In genomic region chr17:68754789-68755188, GRCm38 (mm10) we compare ENCODE assay signal across 14 mouse cellular contexts.
DNase-seq lines count a peak whose midpoint lies in the region.
"Had no signal": no experiment of that assay in that cellular context is flagged by ENCODE, and none has a peak within 500 bp of the region (broad histone marks: within the 10 kb centered on the region; RNA-seq: fewer than 3 reads in every experiment).

No protein-coding gene starts in this region.

- intact Hi-C loops in left cerebral cortex, postnatal 14 days (cut with DNase I), result loop anchor here (5.0 kb wide), 1 partner anchor 83 kb away; no protein-coding TSS in a partner anchor

- peak; percentile 46 to 51 for DNase-seq in frontal cortex, postnatal 36 days (ENCODE audit: low spot score in 2 of 2)
- DNase-seq in frontal cortex, postnatal 10 days (ENCODE audit: low spot score in 2 of 2), result no peak
- peak; percentile 30 to 41 for DNase-seq in left cerebral cortex, postnatal 14 days (ENCODE audit: low spot score in 2 of 2)
- no peak for DNase-seq in left cerebral cortex, adult 11 months (ENCODE audit: low spot score)
- DNase-seq in right cerebral cortex, postnatal 25 days, result peak; percentile 20
- no peak for DNase-seq in right cerebral cortex, postnatal 10 days (ENCODE audit: low spot score in 2 of 2)
- no peak for DNase-seq in urinary bladder, postnatal 10 days (ENCODE audit: low spot score)
- DNase-seq: adrenal gland, postnatal 14 days; cerebellum, adult 8-10 months; cerebellum, postnatal 14 days; embryo, embryonic 11 days; gastrocnemius, adult 2 months; gastrocnemius, postnatal 25 days; heart, postnatal 14 days had no signal

Comparison
In these comparisons a context has a peak if more than half of its experiments do, and no peak if none do; other contexts are left out.
1. DNase-seq: peak in frontal cortex, postnatal 36 days (2 of 2), left cerebral cortex, postnatal 14 days (2 of 2) and right cerebral cortex, postnatal 25 days (single experiment); none in frontal cortex, postnatal 10 days (0 of 2), left cerebral cortex, adult 11 months (single experiment), right cerebral cortex, postnatal 10 days (0 of 2) and urinary bladder, postnatal 10 days (single experiment).